Mouse (Mus musculus) adrenal gland, adult 18-20 months (tissue): ENCODE measurements around the gene Dedd. TPM values are rescaled to one million over a fixed set of nuclear protein-coding genes. Genes with fewer than 3 reads are reported as not detected.
"Not testable (repeated sequence)": the region's sequence is repeated elsewhere in the genome, so short reads cannot be mapped to it uniquely, and the experiment has no call there.

Experiments used
- DNase-seq, 2 experiments: peaks; one replicate each; pipeline ENCODE4 v3.0.0; 2021 to 2022; ENCODE audit warnings: low spot score in 2 of 2
- total RNA-seq, 2 experiments: library from RNA; stranded (reverse); gene quantifications; 1 replicate in 1 of 2; 2 replicates in 1 of 2; pipeline ENCODE4 v1.2.3; 2021

Gene Dedd
- total RNA-seq, 2 experiments from 2014 or later: 38.1 to 38.3 TPM

DNA sequence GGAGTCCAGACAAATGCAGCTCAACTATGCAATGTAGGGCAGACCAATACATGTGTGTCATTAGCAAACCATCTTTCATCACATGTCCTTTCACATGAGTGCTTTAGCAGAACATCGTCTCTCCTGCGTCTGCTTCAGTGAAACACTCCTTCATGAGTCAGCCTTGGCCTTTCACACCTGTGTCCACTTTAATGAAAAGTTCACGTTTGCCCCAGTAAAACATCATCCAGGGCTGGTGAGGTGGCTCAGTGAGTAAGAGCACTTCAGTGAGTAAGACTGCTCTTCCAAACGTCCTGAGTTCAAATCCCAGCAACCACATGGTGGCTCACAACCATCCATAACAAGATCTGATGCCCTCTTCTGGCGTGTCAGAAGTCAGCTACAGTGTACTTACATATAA is 22.8 kb upstream of the Dedd start:
- not testable (repeated sequence) for DNase-seq

DNA sequence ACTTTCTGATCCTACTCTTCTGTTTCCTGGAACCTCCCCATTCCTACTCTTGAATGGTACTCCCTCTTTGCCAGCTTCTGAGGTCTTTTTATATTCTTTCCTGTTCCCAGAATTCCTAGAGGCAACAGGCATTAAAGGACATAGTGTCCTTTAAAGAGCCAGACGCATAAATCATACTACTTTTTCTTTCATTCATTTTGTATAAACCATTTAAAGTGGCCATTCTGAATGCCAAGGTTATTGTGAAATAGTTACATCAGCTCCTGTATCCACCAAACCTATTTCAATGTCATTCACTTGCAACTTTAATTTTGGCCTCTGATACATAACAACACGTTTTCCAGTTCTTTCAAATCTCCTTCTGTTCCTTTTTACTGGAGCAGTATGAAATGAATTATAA is 19.6 kb upstream of the Dedd start:
- no peak for DNase-seq

DNA sequence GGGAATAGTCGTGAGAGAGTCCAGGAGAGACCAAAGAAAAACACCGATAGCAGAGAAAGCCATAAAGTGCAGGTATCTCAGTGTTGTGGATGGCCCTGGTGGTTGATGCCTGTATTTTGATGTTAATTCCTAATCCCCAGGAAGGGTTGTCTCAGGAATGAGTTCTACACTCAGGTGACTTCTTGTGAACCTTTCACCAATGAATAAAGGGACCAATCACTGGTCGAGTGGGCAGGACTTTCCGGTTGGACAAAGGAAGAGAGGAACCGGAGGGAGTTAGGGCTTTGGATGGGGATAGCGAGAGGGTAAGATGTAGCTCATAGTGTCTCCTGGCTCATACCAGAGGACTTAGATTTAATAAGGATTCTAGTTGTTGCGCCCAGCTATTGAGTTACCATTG is 9.2 kb upstream of the Dedd start:
- DNase-seq: no peak

DNA sequence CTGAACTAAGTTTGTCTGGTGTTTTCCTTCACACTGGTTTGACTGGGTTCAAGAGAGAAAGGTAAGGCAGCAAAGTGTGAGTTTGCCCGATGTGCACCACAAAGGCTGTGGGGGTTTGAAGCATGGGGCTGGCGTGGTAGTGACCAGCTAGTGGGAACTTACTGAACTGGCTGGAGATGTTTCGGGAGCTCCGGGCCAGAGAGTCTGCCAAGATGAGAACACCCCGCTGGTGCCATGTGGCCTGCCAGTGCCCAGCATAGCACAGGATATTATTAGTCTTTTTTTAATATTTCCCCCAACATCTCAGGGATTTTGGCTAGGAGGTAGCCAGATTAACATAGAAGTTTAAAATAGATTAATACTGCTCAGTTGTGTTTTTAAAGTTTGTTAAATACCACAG is 8.8 kb upstream of the Dedd start:
- DNase-seq: no peak

DNA sequence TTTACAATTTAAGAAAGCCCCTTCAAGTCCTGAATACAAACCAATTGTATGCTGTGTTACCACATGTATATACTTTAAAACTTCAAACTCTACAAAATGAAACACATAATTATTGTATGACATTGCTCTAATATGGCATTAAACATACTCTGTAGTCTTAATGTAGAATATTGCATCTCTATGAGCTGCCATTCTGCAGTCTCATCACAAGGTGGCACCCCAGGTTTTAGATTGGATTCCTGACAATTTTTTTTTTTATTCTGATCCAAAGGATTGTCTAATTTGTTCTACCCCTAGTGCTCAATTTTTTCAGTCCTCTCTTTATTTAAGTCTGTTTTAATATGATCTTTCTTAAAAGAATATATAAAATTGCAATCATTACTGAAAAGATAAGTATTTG is 7.5 kb upstream of the Dedd start:
- no peak for DNase-seq

DNA sequence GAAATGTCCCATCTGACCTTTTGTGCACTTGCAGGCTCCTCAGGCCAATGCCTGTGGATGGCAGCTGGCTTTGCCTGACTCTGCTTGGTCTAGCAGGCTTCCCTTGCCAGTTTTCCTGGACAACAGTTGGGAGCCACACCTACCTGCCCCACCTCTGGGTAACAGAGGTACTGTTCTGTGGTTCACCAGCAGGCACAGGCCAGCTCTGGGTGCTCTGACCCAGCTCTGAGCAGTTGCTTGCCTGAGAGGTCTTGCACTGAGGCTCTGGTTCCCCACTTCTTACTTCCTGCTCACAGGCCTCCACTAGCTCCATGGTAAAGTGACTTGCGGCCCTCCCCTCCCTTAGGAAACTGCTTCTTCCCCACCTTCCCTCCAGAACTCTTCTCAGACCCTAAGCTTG is 6.9 kb upstream of the Dedd start:
- no peak for DNase-seq

DNA sequence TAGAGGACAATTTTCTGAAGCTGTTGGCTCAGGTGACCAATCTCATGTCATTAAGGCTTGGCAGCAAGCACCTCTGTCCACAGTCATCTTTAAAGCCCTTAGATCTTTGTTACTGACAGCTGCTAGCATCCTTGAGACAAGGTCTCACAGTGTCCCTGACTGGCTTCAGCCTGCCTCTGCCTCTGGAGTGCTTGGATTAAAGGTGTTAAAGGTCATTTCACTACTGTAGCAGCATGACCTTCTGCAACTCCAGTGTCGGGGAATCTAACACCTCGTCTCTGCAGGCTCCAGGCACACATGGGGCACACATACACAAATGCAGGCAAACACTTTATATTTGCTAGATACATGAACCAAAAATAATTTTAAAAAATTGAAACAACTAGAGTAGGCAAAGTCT is 3.4 kb upstream of the Dedd start:
- DNase-seq: no peak

DNA sequence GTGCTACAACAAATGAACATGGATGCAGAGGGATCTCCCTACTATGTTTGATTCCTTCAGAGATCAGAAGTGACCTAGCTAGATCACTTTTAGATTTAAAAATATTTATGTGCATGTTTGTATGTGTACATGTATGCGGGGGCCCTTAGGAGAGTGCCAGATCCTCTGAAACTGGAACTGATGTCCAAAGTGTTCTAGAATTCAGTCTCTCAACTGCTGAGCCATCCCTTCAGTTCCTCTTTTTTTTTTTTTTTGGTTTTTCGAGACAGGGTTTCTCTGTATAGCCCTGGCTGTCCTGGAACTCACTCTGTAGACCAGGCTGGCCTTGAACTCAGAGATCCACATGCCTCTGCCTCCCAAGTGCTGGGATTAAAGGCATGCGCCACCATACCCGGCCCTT is 2.4 kb upstream of the Dedd start:
- DNase-seq: not testable (repeated sequence)

DNA sequence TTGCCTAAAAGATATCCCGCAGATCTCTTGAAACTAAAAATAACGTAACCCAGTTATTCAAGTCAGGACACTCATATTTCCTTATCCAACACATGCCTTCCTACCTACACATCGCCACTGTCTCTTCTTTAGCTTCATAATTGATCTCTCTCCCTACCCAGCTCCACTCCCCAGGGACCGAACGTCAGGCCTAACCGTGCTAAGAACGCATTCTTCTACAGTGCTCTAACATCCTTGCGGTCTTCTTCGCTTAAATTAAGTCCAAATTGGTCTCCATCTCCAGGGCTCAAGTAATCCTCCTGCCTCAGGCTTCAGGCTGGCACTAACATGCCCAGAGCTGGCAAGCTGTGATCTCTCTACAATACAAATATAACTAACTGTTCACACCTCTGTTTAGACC is 701 bp upstream of the Dedd start:
- DNase-seq: no peak

DNA sequence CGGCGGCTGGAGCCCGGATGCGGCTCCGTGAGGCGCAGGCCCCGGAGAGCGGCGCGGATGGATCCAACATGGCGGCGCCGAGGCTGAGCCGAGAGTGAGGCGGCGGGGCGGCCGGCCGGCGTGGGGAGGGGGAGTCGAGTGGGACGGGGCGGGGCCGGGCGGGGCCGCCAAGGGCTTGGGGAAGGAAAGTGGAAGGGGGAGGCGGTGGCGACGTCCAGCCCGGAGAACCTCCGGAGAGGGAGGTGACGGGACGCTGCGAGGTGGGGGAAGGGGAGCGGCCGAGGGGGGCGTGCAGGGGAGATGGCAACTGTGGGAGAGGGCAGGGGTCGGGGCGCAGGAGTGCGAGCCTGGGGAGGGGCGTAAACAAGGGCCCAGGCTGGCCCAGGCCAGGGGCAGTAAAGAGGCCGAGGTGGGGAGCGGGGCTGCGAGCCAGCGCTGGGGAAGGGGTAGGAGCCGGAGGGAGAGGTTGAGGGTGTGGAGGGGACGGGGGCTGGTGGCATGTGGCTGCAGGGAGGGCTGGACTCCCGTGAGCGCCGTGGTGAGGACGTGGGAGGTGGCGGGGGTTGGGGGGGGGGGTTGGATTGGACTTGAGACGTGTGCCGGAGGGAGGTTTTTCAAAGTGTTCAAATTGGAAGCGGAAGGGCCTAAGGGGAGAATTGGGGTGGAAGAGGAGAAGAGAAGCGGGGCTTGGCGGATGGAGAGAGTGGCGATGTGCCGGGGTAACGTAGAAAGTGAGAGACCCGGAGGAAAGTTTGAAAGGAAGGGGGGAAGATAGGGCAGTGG is 679 bp downstream of the Dedd start:
- DNase-seq: peak in 1 of 2 experiments; percentile 76

DNA sequence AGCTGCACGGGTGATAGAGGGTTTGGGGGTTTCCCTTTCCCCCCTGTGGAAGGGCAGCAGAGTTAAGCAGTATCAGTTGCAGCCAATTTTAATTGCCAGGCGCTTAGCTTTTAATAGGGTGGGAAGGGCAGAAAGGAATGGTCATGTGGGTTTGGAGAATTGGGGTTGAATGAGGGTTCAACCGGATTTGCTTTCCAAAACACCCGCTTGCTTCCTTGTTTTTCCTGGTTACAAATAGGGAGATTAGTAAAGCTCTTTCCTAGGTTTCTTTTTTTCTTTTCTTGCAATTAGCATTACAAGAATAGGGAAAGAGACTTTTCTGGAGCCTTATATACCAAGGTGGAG is 1.2 kb downstream of the Dedd start:
- no peak for DNase-seq

DNA sequence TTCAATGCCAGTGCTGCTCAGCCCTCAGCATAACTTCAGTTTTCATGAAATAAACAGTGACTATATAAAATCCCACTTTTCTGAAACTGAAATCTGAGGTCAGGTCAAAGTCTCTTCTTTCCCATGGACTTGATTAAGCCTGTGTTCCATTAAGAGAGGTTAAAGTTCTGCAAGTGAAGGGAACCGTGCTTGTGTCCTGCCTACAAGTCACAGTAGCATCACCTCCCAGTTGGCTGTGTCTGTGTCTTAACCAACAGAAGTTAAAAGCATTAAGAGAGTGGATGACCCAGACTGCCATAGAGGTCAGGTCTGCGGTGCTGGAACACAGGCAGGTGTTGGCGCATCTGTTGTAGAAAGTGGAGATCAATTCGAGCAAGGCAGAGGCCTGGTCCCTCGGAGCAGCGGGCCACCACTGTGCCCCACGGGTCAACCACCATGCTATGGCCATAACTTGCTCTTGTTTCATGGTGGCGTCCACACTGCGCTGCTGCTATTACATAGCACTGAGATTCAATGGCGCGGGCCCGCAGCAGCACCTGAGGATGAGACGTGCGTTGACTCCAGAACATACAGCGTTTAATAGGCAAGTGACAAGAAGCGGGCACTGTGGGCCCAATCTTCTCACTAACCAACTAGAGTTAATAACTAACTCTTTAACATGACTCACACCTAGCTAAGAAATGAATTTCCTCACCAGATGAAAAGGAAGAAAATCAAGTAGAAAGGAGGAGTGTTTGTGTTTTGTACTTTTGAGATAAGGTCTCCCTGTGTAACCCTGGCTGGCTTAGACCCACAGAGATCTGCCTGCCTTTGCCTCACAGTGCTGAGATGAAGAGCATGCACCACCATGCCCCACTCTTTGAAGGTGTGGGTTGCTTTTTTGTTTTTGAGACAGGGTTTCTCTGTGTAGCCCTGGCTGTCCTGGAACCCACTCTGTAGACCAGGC is 13.6 kb downstream of the Dedd start:
- DNase-seq: no peak

DNA sequence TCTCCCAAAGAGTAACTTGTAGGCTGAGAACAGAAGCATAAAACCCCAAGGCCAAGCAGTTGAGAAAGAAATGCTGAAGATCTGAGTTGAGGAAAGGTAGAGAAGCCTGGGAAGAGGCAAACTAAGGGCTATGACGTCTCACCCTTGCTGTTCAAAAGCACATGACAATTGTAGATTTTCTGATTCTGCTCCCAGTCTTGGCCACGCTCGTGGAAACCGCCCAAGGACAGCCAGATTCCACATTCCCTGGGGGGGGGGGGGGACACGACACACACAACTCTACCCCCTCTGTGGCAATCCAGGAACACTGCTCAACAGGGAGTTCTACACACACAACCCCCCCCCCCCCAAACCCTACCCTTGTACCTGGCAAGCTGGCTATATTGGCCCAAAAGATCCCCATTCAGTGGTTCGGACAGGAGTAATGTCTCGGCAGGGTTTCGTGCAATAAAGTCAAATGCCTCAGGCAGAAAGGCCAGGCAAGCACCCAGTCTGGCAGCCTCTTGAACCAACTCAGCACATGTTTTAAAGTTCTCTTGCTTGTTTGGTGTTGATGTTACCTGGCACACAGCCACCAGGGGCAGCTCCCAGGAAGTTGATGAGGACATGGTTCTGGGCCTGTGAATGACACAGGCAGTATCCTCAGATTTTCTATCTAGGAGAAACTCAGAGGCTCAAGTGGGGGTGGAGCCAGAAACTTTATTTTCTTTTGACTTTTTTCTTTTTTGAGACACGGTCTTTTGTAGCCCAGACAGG is 15.2 kb downstream of the Dedd start:
- DNase-seq: peak; percentile 30 to 41

DNA sequence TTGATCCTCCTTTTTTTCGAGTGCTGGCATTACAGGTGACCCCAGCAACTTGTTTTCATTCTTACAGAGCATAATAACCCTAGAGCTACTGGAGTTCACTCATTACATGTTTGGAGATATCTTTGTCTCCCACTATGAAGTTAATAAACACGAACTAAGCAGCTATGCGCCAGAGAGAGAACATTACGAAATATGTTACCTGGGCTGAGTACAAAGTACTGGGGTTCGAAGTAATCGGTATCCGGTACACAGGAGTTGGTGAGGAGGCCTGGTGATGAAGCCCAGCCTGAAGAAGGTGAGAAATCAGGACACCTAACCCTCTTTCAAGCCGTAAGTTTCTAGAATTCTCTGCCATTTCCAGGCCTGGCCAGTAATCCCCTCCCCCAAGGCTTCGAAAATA is 15.8 kb downstream of the Dedd start:
- no peak for DNase-seq

DNA sequence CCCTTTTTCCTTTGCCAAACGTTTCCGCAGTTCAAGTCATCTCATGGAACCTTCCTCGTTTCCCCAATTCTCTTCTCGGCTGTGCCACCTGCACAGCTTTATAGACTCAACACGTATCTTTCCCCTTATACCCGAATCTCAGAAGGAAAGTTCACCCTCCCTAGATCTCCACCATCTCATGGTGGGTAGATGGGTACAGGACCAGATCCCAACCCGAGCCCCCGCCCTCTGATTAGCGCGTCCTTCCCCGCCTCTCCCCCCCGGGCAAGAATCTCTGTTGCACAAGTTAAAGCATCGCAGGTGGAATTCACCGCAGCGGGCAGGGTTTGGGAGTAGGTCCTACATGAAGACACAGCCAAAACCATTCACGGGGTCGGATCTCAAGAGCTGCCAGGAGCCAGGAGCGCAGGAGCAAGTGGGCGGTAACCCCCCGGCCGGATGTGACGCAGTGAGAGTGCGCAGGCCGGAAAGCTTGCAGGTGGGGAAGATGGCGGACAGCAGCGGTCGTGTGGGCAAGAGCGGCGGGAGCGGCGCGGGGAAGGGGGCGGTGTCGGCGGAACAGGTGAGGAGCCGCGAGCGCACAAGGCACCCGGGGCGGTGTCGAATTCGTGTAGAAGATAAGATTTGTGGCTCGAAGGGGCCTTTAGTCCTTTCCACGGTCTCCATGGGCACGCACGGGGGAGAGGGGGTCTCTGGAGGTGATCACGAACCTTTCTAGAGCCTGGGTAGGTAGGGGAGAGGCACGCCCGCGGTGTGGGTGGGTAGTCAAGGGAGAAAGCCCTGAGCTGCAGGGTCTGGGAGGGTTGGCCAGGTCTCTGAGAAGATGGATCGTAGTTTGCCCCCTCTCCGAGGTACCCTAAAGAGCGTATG is 16.5 kb downstream of the Dedd start, which contains the start of the genes Nit1 and Pfdn2:
Gene Nit1, minus strand, starts transcription at position 422 of the 870 bp plus-strand sequence.
Gene Pfdn2, plus strand, starts transcription at position 446 of the 870 bp plus-strand sequence.
- DNase-seq: peak; percentile 91 to 92

DNA sequence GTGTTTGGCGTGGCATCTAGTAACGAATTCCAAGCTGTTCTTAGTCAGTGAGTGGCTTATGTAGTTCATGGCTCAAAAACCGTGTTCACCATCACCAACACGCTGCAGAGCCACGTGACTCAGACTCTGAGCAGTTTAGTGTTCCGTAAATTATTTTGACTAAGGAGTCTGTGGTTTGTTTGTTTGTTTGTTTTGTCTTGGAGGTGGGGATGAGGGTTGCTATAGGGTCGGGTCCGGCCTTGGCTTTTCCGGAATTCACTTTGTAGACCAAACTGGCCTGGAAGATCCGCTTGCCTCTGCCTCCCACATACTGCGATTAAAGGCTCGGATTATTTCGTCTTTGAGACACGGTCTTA is 17.1 kb downstream of the Dedd start:
- no peak for DNase-seq

DNA sequence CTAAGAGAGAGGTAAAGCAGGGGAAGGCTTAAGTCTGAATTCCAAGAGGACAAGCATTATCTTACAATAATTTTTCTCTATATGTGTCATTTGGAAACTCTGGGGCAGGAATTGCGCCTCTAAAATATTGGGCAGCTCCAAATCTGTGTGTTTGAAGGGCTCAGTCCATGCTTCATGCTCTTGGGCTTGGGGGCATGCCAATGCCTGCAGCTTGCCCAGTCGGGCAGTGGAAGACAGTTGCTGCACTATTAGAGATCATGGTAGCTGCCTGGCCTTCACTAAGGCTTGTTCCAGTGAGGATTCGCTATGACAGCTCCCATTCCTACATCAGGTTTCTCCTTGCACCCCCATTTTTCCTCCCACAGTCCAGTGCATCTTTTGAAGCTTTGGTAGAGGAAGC is 19.7 kb downstream of the Dedd start:
- DNase-seq: no peak

DNA sequence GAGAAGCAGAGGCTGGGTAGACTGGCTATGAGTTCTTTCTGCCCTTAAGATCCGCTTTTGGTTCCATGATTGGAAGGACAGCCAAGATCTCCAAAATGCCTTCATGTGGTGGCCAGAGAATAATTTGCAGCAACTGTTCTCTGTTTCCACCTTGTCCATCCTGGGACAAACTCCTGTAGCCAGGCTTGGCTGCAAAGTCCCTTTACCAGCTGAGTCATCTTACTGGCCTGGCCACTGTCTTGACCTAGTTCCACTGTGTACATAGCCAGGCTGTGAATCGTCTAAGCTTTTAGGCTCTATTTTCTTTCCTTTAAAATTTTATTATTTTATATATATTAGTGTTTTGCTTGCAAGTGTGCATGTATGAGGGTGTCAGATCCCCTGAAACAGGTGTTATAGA is 20.3 kb downstream of the Dedd start:
- no peak for DNase-seq

DNA sequence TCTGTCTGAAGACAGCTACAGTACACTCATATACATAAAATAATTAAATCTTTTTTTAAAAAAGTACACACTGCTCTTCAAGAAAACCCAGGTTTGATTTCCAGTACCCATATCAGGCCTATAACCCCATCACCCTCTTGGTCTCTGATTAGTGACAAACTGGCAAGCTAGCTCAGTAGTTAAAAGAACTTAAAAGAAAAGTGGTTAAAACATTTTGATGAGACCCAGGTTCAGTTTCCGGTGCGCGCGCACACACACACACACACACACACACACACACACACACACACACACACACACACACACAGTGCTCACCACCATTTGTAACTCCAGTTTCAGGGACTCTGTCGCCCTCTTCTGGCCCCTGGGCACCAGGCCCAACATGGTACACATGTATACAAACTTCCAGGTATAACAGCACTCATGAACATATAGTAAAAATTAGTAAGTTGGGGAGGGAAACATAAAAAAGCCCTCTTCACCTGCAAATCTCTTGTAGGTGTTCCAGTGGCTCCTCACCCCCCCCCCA is 26.9 kb downstream of the Dedd start:
- no peak for DNase-seq

DNA sequence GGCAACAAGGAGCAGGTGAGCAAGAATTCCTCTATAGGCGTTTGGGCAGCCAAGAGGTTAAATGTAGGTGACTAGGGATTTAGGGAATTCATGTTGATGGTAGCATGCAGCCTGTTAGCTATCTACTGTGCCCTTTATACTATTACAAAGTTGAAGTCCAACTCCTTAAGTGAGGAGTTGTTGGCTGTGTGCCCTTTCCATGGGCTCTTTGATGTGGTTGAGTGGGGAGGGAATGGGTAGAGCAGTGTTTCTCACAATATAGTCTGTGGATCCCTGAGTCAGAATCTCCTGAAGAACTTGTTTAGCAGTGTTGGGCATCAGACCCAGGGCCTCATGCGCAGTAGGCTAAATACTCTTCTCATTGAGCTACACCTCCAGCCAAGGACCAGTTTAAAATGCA is 27.9 kb downstream of the Dedd start:
- no peak for DNase-seq
